Mouse (Mus musculus) gastrocnemius, postnatal 36 days (tissue): ENCODE data around the gene Tnf. TPM values are rescaled to one million over a fixed set of nuclear protein-coding genes. Genes with fewer than 3 reads are reported as not detected.
"Not testable (repeated sequence)": the region's sequence is repeated elsewhere in the genome, so short reads cannot be mapped to it uniquely, and the experiment has no call there.

ENCODE experiments used
- DNase-seq, 2 experiments: peaks; one replicate each; pipeline ENCODE4 v3.0.0; 2022
- intact Hi-C: fragments of 180-260 bp; cut with DNase I; formaldehyde crosslinking; loops from one replicate; pipeline ENCODE4 v1.15.1; 2025
- total RNA-seq, 2 experiments: library from RNA; stranded (reverse); gene quantifications; 2 replicates each; pipeline ENCODE4 v1.2.3; 2021

Gene Tnf
- total RNA-seq, 2 experiments from 2014 or later: 0.46 TPM; not detected in 1

- peak; percentile 81 to 84 for DNase-seq
- intact Hi-C loops: no loop called here
These were observed 34.0 kb upstream of the Tnf start, which contains the start of gene Nfkbil1 for GRCm38 (mm10) chr17:35235614-35236389. TSS of gene Nfkbil1 (minus strand) at chr17:35235792.

GRCm38 (mm10) chr17:35234903-35235302 is 33.1 kb upstream of the Tnf start:
- intact Hi-C loops: no loop called here
- peak in 1 of 2 experiments; percentile 47 for DNase-seq

- intact Hi-C loops, DNase-seq: not testable (repeated sequence)
These were observed 32.3 kb upstream of the Tnf start for GRCm38 (mm10) chr17:35234090-35234489.

- intact Hi-C loops: loop anchor here (2.0 kb wide), 1 partner anchor 55 kb away; no protein-coding TSS in a partner anchor
- no peak for DNase-seq
These were observed 31.5 kb upstream of the Tnf start, which contains the start of gene Atp6v1g2 for GRCm38 (mm10) chr17:35233114-35233980. TSS of gene Atp6v1g2 (plus strand) at chr17:35233660.

GRCm38 (mm10) chr17:35232659-35233058 is 30.9 kb upstream of the Tnf start:
- no peak for DNase-seq
- intact Hi-C loops: loop anchor here (2.0 kb wide), 1 partner anchor 54 kb away; no protein-coding TSS in a partner anchor

GRCm38 (mm10) chr17:35232043-35232442 is 30.2 kb upstream of the Tnf start:
- intact Hi-C loops: loop anchor here (2.0 kb wide), 1 partner anchor 53 kb away; no protein-coding TSS in a partner anchor

GRCm38 (mm10) chr17:35231022-35231421 is 29.2 kb upstream of the Tnf start:
- no peak for DNase-seq
- intact Hi-C loops: no loop called here

More at GRCm38 (mm10) chr17:35232043-35232442, 30.2 kb upstream of the Tnf start:
- peak; percentile 79 to 85 for DNase-seq

GRCm38 (mm10) chr17:35226561-35227046 is 24.8 kb upstream of the Tnf start:
- intact Hi-C loops: no loop called here
- no peak for DNase-seq

GRCm38 (mm10) chr17:35225456-35225855 is 23.6 kb upstream of the Tnf start:
- DNase-seq: no peak
- intact Hi-C loops: no loop called here

GRCm38 (mm10) chr17:35224641-35225040 is 22.8 kb upstream of the Tnf start:
- no peak for DNase-seq
- intact Hi-C loops: no loop called here

- intact Hi-C loops: no loop called here
- no peak for DNase-seq
These were observed 20.5 kb upstream of the Tnf start for GRCm38 (mm10) chr17:35222299-35222698.

GRCm38 (mm10) chr17:35220156-35220952 is 18.5 kb upstream of the Tnf start, which contains the start of gene Gm16181:
TSS of gene Gm16181 (plus strand) at chr17:35220834.
- intact Hi-C loops: no loop called here
- DNase-seq: no peak

GRCm38 (mm10) chr17:35219601-35220041 is 17.8 kb upstream of the Tnf start:
- no peak for DNase-seq
- intact Hi-C loops: no loop called here

- no peak for DNase-seq
- intact Hi-C loops: no loop called here
These were observed 16.8 kb upstream of the Tnf start for GRCm38 (mm10) chr17:35218516-35219193.

- DNase-seq: no peak
- intact Hi-C loops: no loop called here
These were observed 11.3 kb upstream of the Tnf start for GRCm38 (mm10) chr17:35213071-35213470.

GRCm38 (mm10) chr17:35210593-35210992 is 8.8 kb upstream of the Tnf start:
- DNase-seq: no peak
- intact Hi-C loops: no loop called here

- intact Hi-C loops: no loop called here
- no peak for DNase-seq
These were observed 8.2 kb upstream of the Tnf start for GRCm38 (mm10) chr17:35209785-35210535.

- no peak for DNase-seq
- intact Hi-C loops: no loop called here
These were observed 3.6 kb upstream of the Tnf start for GRCm38 (mm10) chr17:35205380-35205769.
